Mouse (Mus musculus) heart, postnatal 0 days (tissue): ENCODE measurements around the gene Gpbar1.

Source experiments
- CTCF ChIP-seq: IDR thresholded peaks from 2 replicates; pipeline ENCODE4 v1.5.1; 2016; ENCODE audit warnings: antibody characterized with exemption, control low read depth, low read depth
- EP300 ChIP-seq: IDR thresholded peaks from 2 replicates; pipeline ENCODE4 v1.6.1; 2016; ENCODE audit warnings: antibody characterized with exemption, low read depth

DNA sequence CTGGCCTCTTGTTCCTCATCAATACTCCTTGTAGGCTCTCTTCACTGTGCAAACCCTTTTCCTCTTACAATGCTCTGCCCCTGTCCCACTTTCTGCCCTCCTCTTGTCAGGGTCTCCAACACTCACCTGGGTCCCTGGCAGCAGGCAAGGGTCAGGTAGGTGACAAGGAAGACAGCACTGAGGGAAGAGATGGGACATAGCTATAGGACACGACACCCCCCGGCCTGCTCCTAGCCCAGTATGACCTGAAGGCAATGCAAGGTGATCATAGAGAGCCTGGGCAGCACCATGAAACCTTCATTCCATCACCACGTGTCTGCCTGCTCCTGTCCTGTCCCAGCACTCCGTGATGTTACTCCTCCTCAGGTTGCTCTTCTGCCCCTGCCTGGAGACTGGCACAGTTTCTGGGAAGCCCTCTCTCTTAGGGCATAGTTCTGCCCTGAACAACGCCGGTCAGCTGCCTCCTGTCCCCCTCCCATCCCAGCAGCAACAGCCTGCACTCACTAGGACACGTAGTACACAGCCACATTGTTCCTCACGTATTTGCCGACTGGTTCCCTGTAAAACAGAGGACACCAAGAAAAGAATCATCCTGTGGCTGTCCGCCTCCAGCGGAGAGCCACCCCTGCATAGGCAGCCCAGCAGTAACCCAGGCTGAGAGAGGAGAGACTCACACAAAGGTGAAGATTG, 14.1 kb downstream of the Gpbar1 start:
- TF ChIP-seq CTCF (no peak), EP300 (no peak)
